Mouse (Mus musculus): Measurements from ENCODE around the gene Plxnd1.

GRCm38 (mm10) chr6:116024666-116025065 is 29.9 kb upstream of the Plxnd1 start:
- TF ChIP-seq CTCF (IDR thresholded peaks at IDR 0.05; ENCODE audit: borderline replicate concordance, insufficient read depth, low read length), result no peak
- no peak for TF ChIP-seq POLR2A (IDR thresholded peaks at IDR 0.05; ENCODE audit: low read depth, low read length)
